Mouse (Mus musculus) CD8-positive naive resting alpha-beta T cell, adult 2 months (primary cell): ENCODE results near the gene Eya2.
"Not testable (repeated sequence)": the region's sequence is repeated elsewhere in the genome, so short reads cannot be mapped to it uniquely, and the experiment has no call there.

Experiments used
- DNase-seq, 2 experiments: peaks; one replicate each; pipeline ENCODE4 v3.0.0; 2022; ENCODE audit warnings: low read depth in 2 of 2, low spot score in 2 of 2

Gene Eya2

DNA sequence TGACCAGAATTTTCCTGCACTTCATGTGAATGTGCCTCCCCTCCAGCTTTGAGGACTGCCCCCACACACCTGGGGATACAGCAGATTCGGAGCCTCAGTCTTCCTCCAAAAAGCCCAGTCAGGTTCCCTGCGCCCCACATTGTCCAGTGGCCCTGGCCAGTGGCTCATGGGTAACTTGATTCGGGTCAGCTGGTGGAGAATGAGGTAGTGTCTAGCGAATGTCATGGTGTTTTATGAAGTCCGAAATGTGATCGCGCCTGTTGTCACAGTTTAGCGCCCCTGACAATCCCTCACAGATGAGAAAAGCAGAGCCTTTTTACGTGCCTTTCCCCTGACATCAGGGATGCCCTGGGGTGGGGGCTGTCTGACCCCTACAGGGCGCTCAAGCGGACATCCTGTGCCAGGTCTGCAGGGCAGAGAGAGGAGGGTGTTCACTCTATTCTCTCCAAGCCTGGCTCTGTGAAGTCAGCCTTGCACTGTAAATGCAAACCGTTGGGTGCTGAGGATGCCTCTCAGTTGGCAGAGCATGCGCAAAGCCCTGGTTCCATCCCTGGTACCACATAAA lies 164.7 kb downstream of the Eya2 start:
- no peak for DNase-seq

GRCm38 (mm10) chr2:165768805-165769358 lies 174.1 kb downstream of the Eya2 start:
- DNase-seq: no peak

GRCm38 (mm10) chr2:165769375-165769948 lies 174.6 kb downstream of the Eya2 start:
- DNase-seq: no peak

- peak; percentile 56 to 79 for DNase-seq
Observed at GRCm38 (mm10) chr2:165778927-165779326, 184.1 kb downstream of the Eya2 start.

GRCm38 (mm10) chr2:165782324-165782723 lies 187.5 kb downstream of the Eya2 start:
- peak; percentile 71 to 78 for DNase-seq

GRCm38 (mm10) chr2:165785312-165786036 lies 190.6 kb downstream of the Eya2 start:
- DNase-seq: no peak

DNA sequence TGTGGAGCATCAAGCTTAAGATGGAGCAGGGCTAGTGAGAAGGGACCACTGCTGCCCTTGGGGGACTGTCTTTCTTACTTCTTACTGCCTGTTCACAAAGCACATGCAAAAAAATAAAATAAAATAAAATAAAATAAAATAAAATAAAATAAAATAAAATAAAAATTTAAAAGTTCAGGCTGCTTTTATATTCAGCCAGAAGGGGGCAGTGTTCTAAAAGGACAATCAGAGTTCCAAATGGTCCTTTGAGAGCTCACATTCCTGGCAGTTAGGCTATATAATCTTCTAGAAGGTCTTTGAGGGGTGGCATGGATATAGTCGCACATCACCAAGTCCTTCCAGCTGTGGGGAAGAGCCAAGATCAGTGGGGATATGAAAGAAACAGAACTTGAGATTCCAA lies 191.6 kb downstream of the Eya2 start:
- no peak for DNase-seq

GRCm38 (mm10) chr2:165788005-165788404 lies 193.2 kb downstream of the Eya2 start:
- no peak for DNase-seq

DNA sequence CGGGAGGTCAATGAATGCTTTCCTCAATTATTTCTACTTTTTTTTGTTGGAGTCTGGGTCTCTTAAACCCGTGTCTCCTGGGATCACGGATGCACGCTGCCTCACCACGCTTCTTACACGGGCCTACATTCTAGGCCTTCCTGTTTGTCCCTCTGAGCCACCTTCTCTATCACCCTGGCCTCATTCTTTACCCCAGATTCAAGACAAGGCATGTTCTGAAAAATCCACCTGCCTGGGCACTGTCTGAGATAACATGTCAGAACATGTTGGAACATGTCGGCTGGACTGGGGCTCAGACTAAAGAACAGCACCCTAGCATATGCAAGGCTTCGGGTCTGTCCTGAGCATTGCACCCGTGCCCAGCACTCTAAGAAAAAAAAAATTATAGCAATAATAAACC lies 194.0 kb downstream of the Eya2 start:
- DNase-seq: no peak

- no peak for DNase-seq
Observed at GRCm38 (mm10) chr2:165789667-165790066, 194.8 kb downstream of the Eya2 start.

DNA sequence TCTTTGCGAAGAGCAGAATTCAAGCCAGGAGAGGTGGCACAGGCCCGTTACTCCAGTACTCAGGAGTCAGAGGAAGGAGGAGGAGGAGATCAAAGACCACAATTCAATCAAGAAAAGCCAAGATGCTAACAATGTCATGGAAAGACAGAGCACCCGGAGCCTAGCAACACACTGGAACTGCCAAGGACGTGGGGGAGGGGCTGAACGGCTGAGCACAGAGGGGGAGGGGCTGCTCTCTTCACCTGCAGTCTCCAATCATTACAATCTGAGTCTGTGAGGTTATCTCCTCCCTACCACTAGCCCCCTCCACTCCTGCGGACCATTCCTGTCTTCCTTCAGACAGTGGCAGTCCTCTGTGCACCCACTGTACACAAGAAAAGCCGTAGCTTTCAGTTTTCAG lies 196.2 kb downstream of the Eya2 start:
- no peak for DNase-seq

DNA sequence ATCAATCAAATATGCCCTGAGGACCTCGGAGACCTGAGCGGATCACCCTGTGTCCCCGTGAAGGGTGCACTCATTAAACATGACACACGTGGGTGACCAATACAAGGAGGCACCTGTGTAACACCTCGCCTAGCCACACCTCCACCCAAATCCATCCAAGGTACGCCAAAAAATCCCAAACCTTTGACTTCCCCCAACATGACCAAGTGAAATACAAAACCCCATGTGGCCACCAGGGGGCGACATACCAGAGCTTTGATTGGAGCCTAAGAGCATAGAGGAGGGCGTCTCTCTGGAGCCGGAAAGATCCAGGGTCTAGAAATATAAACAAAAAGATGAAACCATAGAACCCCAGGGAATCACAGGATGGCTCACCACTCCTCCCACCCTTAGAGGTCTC lies 196.8 kb downstream of the Eya2 start:
- peak; percentile 62 for DNase-seq

GRCm38 (mm10) chr2:165792431-165793282 lies 197.8 kb downstream of the Eya2 start:
- peak; percentile 57 to 61 for DNase-seq

DNA sequence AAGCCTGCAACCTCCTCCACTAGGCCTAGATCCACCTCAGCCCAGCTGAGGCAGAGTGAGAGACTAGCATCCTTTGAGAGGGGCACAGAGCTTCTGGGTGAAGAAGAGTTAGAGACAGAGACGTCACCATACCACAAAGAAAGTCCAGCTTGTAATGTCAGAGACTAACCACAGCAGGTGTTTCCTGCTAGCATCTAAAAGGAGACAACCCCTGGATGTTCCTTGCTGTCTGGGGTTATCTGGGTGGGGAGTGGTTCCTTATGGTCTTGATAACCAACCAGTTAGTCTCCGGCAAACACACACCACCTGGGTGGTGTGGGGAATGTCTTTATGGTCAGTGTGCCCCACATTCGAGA lies 198.4 kb downstream of the Eya2 start:
- DNase-seq: peak; percentile 49 to 63

GRCm38 (mm10) chr2:165797876-165798275 lies 203.0 kb downstream of the Eya2 start:
- no peak for DNase-seq

DNA sequence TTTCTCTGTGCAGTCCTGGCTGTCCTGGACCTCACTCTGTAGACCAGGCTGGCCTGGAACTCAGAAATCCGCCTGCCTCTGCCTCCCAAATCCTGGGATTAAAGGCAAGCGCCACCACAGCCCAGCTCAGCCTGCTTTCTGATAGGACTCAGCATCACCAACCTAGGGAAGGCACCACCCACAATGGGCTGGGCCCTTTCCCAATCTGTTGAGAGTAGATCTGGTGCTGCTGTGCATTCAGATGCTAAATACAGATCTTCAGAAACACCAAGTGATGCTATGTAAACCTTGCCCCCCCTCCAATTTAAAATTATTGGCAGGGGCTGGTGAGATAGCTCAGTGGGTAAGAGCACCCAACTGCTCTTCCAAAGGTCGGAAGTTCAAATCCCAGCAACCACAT lies 205.3 kb downstream of the Eya2 start:
- DNase-seq: not testable (repeated sequence)

- no peak for DNase-seq
Observed at GRCm38 (mm10) chr2:165808179-165808975, 213.5 kb downstream of the Eya2 start.

DNA sequence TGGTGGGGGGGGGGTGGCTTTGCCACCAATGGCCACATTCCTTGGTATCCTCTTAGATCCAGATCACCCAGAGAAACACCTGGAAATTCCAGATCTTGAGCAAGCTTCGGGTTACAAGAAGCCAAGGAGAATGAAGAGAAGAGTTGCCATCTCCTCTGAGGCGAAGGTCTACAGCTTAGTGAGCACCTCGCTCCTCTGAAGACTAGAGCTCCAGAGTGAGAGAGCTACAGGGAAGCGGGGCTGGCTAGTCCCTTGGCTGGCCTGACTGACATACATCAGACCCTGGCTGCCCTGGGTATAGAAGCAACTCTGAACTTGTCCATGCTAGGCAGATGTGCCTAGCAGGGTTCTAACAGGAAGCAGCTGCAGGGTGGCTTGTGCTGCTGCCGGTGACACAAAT lies 214.3 kb downstream of the Eya2 start:
- DNase-seq: no peak

GRCm38 (mm10) chr2:165809901-165810477 lies 215.2 kb downstream of the Eya2 start:
- DNase-seq: no peak

DNA sequence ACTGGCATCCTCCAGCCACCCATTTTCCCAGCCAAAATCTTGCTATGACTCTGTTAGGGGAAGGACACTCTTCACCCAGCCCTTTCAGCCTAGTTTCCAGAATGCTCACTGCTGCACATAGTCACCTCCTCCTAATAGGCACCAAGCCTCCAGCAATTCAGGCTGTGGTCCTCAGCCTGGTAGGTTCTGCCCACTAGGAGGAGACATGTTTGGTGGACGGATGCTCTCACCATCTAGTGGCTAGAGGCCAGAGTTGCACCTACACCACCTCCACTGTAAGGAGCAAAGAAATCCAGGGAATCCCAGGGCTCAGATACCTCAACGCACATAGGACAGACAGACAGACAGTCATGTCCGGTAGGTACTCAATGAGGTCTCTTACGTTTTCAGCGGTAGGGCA lies 216.7 kb downstream of the Eya2 start:
- peak; percentile 28 to 53 for DNase-seq
